Mouse (Mus musculus): ENCODE results near the gene Fbxo36.

DNA sequence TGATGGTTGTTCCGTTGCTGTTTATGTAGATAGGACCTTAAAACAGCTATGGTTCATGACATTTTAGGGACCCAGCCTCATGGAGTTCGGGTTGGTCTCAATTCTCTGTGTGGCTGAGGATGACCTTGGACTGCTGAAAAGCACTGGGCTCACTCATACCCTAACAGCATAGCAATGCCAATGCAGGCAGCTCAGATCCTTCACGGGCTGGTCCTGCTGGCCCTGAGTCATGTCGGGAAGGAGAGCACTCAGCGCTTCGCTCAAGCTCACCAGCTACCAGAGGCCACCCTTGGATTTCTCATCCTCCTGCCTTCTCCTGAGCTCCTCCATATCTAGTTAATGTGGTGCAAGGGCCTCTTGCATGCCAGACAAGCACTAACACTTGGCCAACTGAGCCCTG, 59.5 kb downstream of the Fbxo36 start:
- TF ChIP-seq GATA1 (IDR thresholded peaks at IDR 0.05; ENCODE audit: low read length): no peak
- TF ChIP-seq TAL1 (IDR thresholded peaks at IDR 0.05; ENCODE audit: low read length): no peak

Data from erythroblast, embryonic 14.5 days (primary cell).